Mouse (Mus musculus): Measurements from ENCODE around the gene Asic2. TPM values are rescaled to one million over a fixed set of nuclear protein-coding genes. Genes with fewer than 3 reads are reported as not detected.
A peak's percentile ranks its signal among the peaks of the same experiment; 100 is the strongest.

Asic2 gene
- 0.84 and 1.0 TPM in 2 replicates for polyA plus RNA-seq (2012; rRNA removed)

DNA sequence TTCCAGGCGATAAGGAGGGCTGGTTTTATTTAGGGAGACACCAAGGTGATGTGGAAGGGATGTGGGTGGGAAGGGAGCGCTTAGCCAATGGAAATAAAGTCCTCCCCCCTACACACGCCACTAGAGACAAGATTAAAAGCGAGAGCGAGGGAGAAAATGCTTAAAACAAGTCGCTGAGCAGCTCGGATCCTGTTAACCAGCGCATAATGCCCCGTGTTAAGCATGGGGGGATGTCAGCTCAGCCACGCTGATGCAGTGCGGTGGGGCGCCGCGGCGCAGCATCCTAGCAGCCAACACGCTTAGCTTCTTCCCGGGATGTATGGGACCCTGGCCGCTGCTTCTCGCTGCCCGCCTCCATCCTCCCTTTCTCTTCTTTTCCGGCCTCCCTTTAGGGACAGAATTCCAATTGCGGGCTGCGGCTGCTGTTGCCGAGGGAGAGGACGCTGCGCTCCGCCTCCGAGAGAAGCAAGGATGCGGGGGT lies at the start of gene Asic2:
Gene Asic2 (minus strand): TSS at position 57 of the 481 bp plus-strand sequence.
- 6% methylated on average over 29 of the region's 29 CpGs for WGBS

DNA sequence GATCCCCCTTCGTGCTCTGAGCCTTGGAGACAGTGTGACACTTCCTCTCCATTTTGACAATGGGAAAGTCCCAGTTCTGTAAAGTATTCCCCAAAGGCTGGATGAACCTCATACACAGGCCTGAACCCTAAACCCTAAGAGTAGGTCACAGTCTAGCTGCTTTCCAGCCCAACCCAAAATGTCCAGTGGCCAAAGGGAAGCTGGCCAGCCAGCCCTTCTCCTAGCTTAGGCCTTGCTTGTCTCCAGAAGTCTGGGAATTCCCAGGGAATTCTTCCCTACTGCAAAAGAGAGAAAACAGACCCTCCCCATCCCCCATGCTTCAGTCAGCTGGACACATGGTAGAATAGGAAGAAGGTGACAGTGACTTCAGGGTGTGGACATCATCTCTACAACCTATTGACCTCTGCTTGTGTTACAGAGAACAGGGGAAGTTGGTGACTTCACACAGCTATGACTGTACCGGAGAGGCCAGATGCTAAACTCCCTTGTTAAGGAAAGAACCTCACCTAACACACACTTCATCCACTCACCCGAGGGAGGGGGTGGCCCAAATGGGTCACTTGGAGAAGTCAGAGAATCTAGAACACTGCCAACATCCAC lies 48.0 kb upstream of the Asic2 start:
- WGBS, result 51% methylated on average over 3 of the region's 3 CpGs
- no peak for DNase-seq (ENCODE audit: low read depth, low spot score)

More for the DNA sequence above, at the start of gene Asic2:
- no peak for DNase-seq (ENCODE audit: low read depth, low spot score)

DNA sequence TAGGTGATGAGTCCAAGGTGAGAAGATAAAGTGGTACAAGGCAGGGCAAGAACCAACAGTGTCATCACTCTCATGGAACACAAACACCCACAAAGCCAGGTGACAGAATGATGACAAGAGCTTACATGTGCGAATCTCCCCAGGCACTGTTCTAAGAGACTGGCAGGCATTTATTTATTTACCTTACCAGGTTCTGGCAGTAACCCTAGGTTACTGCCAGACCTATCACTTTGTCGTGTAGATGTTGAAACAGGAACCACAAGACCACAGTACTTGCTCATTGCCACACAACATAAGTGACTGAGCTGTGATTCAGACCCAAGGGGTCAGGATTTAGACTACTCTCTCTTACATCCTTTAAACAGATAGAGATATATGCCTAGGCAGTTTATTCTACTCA lies 46.8 kb upstream of the Asic2 start:
- WGBS, result 38% methylated on average over 2 of the region's 2 CpGs
- DNase-seq (ENCODE audit: low read depth, low spot score), result no peak

DNA sequence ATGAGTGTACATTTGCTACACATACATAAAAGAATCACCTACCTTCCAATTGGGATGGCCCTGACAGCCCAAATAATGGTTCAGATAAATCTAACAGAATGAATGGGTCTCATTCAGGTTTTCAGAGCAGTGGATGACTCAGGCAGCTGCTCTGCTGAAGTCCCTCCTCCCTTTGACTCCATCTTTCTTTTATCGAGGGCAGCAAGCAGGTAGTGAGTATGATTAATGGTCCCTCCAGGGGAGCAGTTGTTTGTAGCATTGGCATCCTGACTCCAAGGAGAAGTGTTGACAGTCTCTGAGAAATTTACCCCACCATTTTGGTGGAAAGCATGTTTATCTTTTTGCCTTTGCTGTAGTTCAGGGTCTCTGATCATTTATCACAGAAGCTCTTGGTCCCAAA lies 45.5 kb upstream of the Asic2 start:
- 41% methylated on average over 1 of the region's 1 CpGs for WGBS
- no peak for DNase-seq (ENCODE audit: low read depth, low spot score)

DNA sequence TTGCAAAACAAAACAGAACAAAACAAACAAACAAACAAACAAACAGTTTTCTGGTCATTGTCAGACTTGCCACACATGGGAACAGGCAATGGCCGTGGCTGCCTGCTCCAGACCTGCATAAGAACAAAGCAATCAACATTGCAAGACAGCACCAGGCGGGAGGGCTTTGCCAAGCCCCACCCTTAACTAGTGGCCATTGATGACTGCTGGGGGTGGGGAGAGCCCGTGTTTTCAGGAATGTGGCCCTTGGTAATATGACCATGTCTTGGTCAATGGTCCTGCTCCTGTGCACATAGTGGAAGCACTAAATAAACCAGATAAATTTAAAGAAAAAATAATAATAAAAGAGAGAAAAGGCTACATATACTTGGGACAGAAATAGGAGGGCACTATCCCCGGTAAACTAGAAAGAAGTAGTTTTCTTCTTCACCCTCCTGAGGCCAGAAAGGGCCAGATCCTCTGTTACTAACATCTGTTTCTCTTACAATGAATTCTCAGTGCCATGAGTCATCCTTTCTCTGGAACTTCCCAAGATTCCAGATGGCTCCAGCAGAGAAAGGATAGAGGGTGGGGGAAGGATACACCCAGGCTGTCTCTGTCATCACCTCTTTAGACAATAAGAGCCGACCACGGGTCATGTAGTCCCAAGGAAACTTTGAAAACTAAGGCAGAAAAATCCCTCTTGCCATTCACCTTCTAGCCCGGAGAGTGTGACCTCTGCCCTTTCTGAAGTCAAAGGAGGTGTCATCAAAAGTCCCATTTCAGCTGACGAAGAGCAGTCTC lies 43.3 kb upstream of the Asic2 start:
- no peak for DNase-seq (ENCODE audit: low read depth, low spot score)
- WGBS, result 63% methylated on average over 8 of the region's 8 CpGs

DNA sequence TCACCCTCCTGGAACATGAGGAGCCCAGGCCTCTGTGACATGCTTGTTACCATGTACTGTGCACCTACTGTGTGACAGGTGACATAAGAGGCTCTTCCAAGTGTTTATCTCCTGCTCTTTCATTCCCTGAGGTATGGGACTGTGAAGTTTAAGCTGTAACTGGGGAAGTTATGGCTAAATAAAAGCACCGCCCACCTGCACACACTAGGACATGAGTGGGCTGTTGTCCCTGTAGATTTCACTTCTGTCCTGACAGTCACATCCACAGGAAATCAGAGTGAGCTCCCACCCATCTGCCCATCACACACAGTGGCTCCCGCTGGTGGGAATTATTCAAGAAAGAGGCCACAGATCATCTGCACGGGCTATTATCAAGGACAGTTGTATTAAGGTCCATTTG lies 41.9 kb upstream of the Asic2 start:
- 84% methylated on average over 3 of the region's 3 CpGs for WGBS
- no peak for DNase-seq (ENCODE audit: low read depth, low spot score)

DNA sequence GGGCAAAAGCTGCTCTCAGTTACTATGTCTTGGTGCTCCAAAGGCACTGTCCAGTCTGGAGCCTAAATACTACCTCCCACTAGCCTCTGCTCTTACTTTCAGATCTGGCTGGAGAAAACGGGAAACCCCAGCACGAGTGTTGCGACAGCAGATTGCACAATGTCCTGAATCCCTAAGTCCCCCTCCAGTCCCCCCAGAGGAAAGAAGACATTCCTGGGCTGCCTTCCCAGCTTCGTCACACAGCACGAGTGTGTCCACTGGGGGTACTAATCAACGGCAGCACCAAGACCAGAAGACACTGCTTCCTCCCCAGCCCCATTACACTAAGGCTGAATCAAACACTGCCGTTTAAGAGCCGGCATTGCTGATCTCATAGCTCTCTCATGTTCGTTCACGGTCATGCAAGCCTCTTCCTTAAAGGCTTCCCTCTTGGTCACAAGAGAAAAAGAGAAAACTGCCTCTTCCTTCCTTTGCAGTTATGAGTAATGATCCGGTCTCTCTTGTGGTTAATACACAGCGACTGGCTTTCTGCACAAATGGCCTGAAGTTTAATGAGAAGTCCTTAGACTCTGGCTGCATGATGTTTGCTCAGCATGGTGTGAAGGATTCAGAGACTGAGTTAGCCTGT lies 38.7 kb upstream of the Asic2 start:
- WGBS, result 43% methylated on average over 12 of the region's 12 CpGs
- no peak for DNase-seq (ENCODE audit: low read depth, low spot score)

DNA sequence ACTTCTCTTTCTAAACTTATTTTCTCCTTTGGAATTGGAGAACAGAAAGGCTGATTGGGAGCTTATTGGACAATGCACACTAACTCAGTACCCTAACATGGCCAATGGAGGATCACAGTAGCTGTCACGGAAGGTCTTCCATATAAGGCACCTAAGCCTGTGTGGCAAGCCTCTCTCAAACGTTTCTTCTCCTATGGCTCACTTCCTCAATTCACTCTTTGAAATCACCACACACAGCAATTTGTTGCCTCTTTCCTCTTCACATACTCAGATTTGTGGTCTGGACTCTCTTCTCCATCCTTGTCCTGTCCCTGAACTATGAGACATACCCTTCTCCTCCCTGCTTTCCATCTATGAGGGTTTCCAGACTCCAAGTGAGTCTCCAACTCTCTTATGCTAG lies 36.6 kb upstream of the Asic2 start:
- 51% methylated on average over 2 of the region's 2 CpGs for WGBS
- no peak for DNase-seq (ENCODE audit: low read depth, low spot score)

DNA sequence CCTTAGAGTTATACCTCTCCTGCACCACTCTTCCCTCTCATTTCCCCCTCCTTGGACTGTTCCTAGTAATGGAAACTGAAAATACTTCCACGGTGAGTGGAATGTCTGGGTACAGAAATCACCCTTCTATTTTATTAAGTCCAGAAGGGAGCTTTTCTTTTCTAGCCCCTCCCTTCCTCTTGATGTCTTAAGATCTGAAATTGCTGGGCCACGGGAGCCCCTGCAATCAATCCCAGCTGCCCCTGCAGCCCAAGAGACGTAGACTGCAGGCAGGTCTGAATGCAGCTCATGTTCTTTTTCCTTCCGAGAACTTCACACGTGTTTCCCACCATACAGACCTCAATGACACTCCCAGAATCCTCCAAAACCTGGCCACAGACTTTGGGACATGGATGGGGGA lies 32.3 kb upstream of the Asic2 start:
- no peak for DNase-seq (ENCODE audit: low read depth, low spot score)
- WGBS, result 61% methylated on average over 5 of the region's 5 CpGs

DNA sequence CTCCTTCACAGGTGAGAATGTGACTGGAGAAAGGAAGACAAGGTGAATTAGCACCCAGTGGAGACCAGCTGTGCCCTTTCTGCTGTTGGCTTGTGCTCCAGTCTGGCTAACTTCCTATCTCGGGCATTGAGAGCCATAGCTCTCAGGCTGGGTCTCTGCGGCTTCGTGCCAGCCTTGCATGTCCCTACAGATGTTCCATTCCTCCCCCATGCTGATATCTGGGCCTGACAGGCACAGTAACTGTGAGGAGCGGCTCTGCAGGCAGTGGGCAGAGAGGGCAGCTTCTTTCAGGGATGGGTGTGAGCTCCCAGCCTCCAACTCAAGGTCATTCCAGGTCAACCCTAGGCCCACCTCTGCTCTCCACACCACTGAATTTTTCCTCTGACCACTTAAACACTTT lies 31.2 kb upstream of the Asic2 start:
- no peak for DNase-seq (ENCODE audit: low read depth, low spot score)
- 85% methylated on average over 4 of the region's 4 CpGs for WGBS

DNA sequence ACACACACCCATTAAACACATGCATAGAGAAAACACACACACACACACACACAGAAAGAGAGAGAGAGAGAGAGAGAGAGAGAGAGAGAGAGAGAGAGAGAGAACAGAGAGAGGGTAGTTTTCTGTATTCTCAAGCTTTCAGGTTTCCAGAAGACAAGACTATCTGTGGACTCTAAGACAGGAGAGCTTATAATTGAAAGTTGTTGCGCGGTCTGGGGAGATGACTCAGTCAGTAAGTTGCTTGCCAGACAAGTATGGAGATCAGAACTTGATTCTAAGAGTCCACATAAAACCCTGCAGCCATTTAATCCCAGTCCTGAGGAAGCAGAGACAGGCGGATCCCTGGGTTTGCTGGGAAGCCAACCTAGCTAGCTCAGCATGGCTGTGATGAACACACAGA lies 30.4 kb upstream of the Asic2 start:
- no peak for DNase-seq (ENCODE audit: low read depth, low spot score)
- WGBS, result 71% methylated on average over 3 of the region's 3 CpGs

DNA sequence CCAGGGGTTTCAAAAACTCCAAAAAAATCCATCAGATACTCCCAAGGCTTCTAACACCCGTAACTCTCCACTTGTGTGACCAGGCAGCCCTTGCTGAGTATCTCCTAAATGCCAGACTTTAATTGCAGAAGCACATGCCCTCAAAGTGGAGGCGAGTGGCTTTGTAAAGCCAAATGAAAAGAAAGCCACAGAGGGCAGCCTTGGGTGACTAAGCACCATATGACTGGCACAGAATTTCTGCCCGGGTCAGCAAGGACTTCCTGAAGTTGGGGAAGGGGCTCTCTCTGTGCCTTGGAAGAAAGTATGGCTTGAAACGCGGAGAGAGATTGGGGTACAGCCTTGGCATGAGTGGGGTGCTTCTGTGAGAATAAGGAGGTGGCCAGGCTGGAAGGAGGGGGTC lies 28.8 kb upstream of the Asic2 start:
- WGBS, result 83% methylated on average over 5 of the region's 5 CpGs
- DNase-seq (ENCODE audit: low read depth, low spot score), result no peak

DNA sequence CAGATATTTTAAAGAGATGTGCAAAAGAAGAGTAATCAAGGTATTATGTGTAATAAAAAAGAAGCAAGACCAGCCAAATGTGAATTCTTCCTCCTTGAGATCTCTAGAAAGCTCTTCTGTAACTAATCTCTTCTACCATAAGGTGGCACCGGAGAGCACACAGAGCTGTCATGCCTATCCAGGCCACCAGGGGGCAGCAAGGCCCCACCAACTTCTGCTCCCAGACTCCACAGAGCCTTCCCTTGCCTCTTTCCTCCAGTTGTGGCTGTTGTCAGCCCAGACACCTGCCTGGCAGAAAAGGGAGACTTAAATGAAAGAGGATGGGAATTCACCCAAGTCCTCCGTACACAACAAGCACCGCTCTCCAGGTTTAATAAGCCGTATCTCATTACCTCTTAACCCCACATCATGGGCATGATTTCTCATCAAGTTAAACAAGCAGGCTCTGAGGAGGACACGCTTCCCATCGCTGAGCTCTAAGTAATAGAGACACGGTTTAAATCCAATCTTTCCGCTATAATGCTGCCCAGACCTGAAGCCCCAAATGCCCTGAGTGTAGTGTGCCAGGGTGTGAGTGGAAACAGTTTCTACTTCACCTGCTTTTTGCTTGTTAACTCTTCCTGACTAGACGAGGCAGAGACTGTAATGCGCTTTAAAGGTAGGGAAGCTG lies 28.1 kb upstream of the Asic2 start:
- 74% methylated on average over 10 of the region's 10 CpGs for WGBS
- DNase-seq (ENCODE audit: low read depth, low spot score), result peak; percentile 16

DNA sequence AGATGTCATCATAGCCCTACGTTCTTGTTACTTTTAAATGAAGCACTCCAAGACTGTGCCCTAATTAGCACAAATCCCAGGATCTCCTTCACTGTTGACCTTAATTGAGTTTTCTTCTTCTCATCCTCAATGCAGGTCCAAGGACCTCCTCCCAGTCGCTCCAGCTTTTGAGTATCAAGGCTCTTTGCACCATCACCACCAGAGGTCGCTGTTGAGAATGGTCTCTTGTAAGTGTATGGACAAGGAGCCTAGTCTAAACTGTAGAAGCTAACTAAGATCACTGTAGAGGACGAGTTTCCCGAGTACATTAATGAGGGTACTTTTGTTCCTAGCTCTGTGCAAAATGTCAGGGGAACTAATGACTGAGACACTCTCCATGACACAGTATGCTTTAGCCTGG lies 14.9 kb upstream of the Asic2 start:
- 35% methylated on average over 5 of the region's 5 CpGs for WGBS
- peak; percentile 7 for DNase-seq (ENCODE audit: low read depth, low spot score)

DNA sequence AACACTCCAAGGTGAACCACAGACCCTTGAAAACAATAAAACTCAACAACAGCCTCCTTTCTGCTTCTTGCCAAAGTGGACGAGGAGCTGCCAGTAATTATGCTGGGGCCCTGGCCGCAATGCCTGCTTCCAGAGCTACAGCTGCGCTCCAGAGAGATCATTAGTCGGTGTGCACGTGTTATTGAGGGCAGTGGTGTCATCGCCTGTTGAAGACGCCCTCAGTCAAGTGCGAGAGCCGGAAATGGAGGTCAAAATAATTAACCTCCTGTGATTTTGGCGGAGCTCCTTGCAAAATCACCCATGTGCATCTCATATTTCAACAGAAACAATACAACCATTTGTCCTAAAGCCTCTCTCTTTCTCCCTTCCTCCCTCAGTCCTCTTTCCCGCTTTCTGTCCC lies 13.9 kb upstream of the Asic2 start:
- no peak for DNase-seq (ENCODE audit: low read depth, low spot score)
- 56% methylated on average over 11 of the region's 11 CpGs for WGBS

DNA sequence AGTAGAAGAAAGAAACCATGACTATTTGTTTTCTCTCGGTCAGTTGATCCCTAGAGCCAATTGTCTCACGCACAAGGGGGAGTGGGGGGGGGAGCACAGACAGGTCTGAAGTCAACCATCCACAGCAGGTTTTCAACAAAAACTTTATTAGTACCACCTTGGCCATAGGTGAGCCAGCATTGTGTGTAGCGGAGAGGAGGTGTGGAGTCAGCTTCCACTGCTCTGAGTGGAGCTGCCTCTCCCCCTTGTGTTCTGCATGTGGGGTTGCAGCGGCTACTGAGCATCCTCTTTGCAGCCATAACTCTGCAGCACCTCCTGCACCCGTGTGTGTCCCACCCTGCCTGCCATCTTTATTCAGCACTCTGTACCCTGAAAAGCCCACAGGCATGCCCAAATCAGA lies 6.3 kb upstream of the Asic2 start:
- DNase-seq (ENCODE audit: low read depth, low spot score), result no peak
- 18% methylated on average over 5 of the region's 5 CpGs for WGBS

DNA sequence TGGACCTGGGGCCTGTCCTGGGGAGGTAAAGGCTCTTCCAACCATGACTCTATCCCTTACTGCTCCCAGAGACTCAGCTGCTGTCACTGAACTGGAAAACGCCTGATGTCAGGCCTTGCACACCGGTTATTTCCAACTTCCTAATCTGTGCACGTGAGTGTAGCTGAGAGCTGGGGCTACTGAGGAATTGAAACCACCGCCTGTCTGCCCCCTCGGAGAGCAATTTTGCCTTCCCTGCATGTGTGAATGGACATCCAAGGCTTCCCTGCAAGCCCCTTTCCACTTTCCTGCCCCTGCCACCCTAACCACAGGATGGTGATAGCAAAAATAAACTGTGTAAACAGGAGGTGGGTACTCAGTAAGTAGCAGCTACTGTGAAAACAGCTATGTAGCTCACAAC lies 5.4 kb upstream of the Asic2 start:
- DNase-seq (ENCODE audit: low read depth, low spot score), result no peak
- 60% methylated on average over 5 of the region's 5 CpGs for WGBS

DNA sequence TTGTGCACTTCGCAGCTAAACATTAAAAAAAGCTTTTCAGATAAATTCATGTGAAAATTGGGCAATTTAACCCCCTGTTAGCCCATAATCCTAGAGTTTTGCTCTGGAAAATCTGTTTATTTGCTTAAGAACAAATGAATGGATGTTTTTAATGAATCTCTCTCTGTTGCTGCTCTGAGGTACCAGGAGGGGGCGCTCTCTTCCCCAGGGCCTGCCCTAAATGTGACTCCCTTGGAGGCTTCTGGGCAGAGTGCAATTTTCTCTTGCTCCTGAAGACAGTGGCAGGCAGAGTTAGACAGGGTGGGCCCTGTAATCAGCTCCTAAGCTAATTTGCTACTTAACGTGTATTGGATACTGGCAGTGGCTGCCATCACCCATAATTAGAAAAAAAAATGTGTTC lies 3.8 kb upstream of the Asic2 start:
- DNase-seq (ENCODE audit: low read depth, low spot score), result no peak
- WGBS, result 54% methylated on average over 3 of the region's 3 CpGs

DNA sequence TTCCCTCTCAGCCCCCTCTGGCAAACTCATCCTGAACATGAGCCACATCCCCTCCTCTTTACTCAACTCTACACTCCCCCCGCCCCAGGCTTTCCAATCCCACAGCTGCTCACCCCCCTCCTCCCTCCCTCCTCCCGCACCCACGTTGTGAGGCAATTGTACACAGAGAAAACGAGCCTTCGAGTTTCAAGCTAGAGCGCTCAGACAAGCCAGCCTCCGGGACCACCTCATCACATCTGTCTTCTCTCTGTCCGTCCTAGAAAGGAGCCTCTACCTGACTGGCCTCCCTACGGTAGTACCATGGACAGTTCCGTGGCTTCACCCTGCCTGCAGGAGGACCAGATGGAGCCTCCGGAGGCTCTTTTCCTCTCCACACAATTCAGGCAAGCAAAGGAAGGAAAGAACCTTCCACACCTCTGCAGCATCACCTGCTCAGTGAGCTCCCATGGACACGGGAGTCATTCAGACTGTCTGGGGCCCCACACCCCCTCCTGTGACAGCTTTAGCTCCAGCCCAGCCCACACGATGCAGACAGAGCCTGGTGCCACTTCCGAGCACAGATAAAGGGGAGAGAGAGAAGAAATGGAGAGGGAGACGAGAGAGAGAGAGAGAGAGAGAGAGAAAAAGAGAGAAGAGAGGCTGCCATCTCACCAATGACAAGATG lies 1.5 kb downstream of the Asic2 start:
- WGBS, result 16% methylated on average over 15 of the region's 15 CpGs
- no peak for DNase-seq (ENCODE audit: low read depth, low spot score)

Measured in large intestine, adult 2 months (tissue).